Mouse (Mus musculus) CD4-positive, CD25-positive, alpha-beta regulatory T cell (primary cell): ENCODE results near the gene Gjb2. TPM values are rescaled to one million over a fixed set of nuclear protein-coding genes. Genes with fewer than 3 reads are reported as not detected.

ENCODE experiments used
- polyA plus RNA-seq: library from polyadenylated mRNA; unstranded; fragments of 100-300 nt; shearing (Covaris generic); gene quantifications from one replicate; pipeline ENCODE4 v1.2.1, GENCODE M21; 2017

Gjb2 gene
- 3.1 TPM for polyA plus RNA-seq

GRCm38 (mm10) chr14:57104106-57105023 lies at the start of gene Gjb2:
Gene Gjb2, minus strand, starts transcription at chr14:57104702.

GRCm38 (mm10) chr14:57133161-57133661 lies 28.7 kb upstream of the Gjb2 start, which contains the start of gene Gjb6:
Gene Gjb6, minus strand, starts transcription at chr14:57133611.

GRCm38 (mm10) chr14:57115823-57116544 lies 11.5 kb upstream of the Gjb2 start, which contains the start of gene Gm4491:
Gene Gm4491, minus strand, starts transcription at chr14:57115883.

DNA sequence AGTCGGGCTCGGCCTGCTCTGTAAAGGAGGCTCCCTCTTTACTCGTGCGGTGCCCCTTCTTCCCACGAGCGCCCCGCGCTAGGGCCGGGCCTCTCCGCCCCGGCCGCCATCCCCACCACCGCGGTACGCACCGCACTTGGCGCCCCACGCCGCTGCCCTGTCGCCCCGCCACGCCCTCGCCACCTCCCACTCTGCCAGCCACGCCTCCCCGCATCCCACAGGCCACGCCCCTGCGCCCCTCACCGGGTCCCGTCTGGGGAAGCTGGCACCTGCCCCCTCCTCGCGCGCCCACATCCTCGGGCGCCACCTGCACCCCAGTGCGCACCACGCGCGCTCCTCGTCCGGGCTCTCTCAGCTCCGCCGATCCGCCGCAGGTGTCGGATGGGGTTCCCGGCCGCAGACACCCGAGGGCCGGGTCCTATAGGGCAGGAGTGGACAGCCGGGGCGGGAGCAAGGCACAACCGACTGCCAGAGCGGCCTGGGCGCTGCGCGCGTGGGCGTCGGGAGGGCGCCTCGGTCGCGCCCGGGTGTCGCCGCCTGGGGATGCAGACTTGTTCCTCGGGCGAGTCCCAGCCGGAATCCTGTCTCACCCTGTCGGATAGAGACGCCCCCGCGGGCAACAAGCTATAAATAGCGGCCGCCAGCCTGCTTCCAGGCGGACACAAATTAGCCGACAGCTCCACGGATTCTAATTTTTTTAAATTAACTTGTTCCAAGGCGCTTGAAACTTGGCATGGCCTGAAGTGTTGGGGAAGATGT lies 46.8 kb downstream of the Gjb2 start, which contains the start of gene Gja3:
TSS of gene Gja3 (minus strand) at position 538 of the 759 bp plus-strand sequence.

Other genes starting within 250 kb of the Gjb2 start
- gene Zmym2, start 218.0 kb downstream of the Gjb2 start, polyA plus RNA-seq = 77.9 TPM
- gene Gja3, start 46.6 kb downstream of the Gjb2 start, polyA plus RNA-seq = not detected
- gene Gm4491, start 11.2 kb upstream of the Gjb2 start, polyA plus RNA-seq = not detected
- 0.13 TPM for gene Gjb6, start 28.9 kb upstream of the Gjb2 start, polyA plus RNA-seq